Mouse (Mus musculus) testis, postnatal 14 days (tissue): Measurements from ENCODE around the gene Satb2.

Experiments used
- DNase-seq: peaks from one replicate; pipeline ENCODE4 v3.0.0; 2021; ENCODE audit warnings: low spot score

Satb2 gene

DNA sequence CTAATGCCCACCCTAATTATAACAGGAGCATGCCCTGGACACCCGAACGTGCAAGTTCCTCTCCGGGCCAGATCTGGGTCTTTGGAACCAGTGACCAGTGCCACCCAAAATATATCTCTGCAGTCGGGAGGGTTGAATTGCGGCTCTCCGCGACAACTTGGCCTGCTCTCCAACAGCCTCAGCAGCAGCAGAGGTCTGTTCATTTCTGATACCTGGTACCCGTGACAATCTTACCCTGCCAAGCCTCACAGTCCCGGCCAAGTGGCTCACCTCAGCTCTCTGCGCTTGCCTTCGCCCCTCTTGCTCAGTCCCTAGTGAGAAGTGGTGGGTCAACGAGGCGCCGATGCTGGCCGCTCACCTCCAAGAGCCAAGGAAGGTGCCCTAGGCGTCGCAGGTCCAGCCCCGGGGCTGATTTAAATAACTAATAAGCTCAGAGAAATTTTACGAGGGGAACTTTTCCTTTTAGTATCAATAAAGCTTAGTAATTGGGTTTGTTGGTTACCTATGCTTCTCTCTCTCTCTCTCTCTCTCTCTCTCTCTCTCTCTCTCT lies at the start of gene Satb2:
Satb2 (minus strand) TSS at position 500 of the 550 bp plus-strand sequence.
- DNase-seq: no peak

DNA sequence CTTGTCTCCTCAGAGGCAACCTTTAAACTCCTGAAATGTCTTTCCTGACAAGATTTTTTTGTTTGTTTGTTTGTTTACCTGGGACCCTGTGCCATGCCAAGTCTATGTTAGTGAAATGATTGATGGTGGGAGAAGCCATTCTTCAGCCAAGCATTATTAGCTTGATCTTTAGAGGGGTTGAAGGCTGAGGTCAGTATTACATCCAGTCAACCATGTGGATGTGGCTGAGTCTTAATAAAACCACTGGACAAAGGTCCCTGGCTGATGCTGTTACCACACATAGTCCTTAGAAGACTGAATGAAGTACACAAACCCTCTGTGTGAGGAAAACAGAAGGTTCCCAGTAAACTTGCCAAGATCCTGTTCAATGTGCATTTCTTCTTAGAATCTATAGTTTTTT lies 40.5 kb upstream of the Satb2 start:
- DNase-seq: no peak

DNA sequence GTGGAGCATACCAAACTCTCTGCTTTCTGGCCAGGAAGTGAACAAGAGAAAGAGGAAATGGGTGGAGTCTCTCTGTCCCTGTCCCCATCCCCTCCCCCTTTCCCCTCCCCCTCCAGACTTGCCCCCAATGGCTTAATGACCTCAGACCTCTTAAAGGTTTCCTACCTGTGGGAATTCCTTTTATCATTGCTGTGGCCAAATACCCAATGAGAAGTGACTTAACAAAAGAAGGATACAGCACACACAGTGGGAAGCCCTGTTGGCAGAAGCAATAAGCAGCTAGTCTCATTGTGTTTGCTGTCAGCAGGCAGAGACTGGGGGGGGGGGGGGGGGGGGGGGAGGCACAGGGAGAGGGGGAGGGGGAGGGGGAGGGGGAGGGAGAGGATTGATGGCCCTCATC lies 35.4 kb upstream of the Satb2 start:
- no peak for DNase-seq

DNA sequence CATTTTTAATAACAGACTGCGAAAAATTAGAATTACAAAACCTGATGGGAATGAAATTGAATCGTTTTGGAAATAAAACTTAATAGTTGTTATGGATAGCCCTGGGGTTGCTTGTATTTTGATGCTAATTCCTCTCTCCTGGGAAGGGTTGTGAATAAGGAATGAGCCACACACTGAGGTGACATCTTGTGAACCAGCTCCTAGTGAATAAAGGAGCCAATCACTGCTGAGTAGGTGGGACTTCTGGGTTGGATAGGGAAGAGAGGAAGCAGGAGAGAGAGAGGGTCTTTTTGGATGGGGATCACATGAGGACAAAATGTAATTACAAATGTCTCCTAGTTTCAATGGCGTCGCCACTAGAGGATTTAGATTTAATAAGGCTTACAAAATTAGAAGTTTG lies 30.7 kb upstream of the Satb2 start:
- DNase-seq: no peak

DNA sequence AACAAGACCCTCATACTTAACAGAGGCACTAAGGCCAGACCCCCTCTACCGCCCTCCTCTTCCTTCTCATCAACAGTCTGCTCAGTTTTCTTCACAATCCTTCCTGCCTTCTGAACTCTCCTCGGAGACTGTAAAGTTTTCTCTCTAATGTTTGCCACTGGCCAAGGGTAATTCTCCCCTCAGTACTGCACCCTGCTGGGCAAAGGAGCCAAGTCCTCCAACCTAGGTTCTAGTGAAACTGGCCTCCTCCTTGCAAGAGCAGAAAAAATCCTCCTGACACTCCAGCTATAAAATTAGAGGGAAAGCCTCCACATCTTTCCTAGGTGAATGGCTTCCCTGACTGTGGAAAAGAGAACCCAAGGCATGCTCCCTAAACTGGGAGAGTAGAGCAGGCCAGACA lies 16.6 kb upstream of the Satb2 start:
- DNase-seq: no peak

DNA sequence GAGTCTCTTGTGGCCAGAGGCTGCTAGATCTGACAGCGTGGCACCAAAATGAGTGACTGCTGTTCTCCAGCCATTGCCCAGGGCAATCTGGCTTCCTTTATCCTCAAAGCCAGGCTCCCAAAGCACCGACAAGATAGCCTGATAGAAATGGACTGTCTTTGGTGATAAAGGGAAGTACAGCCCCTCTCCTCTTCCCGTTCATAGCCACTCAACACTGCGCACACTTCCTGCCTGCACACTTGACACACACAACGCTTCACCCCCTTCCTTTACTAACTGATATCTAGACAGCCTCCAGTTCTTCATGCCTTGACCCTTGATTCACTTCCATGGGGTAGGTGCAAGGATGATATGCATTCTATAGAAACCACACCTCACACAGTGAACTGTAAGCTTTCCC lies 13.9 kb upstream of the Satb2 start:
- no peak for DNase-seq

DNA sequence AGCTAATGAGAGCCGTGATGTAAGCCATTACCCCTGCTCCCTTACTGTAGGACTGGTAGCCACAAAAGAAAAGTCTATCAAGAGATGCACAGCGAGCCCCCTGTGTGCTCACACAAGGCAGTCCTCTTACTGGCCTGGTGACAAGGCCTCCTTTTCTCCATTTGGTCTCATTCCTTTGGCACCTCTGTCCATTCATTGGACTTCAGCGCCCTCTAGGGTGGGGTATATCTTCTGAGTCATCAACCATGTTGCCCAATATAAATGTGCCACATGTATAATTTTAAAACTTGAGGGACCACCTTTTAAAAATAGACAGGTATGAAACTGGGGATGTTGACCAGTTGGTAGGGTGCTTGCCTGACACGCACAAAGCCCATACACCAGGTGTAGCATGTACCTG lies 13.2 kb upstream of the Satb2 start:
- DNase-seq: no peak

DNA sequence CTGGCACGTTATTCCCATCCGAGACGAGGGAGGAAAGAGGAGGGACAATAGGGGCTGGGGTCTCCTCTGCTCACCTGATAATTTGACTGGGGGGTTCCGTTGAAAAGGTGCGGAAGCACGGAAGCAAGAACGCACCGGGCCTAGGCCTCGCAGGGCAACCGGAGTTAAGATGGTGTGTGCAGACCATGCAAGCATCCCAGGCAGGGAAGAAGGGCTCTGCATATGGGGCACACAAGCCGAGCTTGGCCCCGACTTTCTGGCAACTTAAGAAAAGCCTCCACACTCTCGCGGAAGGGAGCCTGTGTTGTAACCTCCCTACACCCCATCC lies 6.0 kb upstream of the Satb2 start:
- DNase-seq: no peak

DNA sequence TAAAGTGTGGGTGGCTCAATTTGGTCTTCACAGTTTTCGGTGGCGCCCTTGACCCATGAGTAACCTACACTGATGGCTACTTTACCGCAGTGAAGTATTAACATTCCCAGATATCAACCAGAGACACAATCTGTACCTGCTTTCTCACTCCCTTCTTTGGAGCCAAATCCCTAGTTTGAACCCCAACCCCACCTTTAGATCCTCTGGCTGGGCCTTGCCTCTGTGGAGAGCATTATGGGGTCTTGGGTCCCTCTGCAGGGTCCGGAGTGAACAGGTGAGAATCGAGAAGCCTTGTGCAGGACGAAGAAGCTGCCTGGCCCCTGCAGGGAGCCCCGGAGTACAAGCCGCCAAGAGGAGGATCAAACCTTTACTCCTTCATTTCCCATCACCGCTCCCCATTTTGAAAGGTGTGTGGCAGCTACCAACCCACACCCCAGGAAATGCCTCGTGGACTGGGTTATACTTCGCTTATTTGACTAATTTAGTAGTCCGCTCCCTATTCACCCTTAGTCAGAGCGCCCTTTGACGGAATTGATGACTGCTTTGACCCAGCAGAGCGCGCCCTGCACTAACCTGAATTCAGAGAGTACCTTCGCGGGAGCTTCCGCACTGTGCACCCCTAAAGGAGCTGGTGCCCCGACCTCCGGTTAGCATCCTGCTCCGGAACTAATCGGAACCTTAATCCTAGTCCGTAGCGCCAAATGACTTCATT lies 5.5 kb upstream of the Satb2 start:
- DNase-seq: no peak

DNA sequence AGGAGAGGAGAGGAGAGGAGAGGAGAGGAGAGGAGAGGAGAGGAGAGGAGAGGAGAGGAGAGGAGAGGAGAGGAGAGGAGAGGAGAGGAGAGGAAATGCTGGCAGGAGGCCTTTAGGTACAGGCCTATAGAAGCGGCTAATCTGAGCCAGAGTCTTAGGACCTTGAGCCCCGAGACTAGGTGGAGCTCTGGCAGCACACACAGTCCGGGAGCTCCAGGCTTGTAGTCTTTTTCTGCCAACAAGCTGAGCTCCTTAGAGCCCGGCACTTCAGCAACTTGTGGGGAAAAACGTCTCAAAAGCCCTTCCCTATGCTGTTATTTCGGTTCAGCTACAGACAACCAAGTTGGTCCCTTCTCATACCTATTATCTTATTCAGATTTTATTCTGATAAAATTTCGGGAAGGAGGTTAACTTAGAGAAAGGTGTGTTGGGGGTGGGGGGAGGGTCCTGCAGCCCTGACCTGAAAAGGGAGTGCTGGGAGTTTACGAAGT lies 4.7 kb upstream of the Satb2 start:
- no peak for DNase-seq

DNA sequence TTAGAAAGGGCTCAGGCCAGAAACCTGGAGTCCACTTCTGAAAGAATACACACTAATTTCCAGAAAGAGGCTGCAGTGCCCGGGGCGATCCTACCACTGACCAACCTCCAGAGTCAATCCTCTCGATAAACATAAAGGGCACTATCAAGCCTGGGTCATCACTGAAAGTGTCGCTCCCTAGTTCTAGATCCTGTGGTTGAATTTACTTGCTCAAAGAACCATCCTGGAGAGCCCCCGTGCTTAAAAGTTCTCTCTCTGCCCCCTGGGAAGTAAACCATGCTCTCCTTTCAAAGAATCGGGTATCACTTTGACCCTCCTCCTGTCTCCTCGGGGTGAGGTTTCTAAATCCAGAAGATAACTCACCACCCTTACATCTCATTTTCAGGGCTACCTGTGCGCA lies 4.2 kb upstream of the Satb2 start:
- DNase-seq: no peak

DNA sequence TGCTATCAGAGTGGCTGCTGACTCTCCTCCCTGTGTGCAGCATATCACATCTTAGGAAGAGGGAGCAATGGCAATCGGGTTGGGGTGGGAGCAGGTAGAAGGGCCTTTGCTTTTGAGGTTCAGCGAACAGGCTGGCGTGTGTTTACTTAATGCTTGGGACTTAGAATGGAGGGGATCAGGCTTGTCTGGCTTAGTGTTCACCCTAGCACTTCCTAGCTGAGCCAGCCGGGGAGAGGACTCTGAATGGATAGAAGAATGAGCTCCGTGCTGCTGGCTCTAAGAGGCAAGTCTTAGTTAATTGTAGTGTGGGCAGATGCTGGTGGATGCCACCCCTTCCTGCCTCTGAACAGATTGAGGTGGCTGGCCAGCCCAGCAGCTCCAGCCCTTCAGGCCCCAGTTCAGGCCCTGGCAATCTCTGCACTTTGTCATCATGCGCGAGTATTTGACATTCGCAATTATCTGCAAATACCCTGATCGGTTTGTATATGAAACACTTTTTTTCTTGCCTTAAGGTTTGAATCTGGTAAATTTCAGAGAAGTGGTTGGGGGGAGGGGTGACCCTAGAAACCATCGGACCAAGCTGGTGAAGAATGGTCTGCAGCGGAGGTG lies 3.6 kb upstream of the Satb2 start:
- no peak for DNase-seq

DNA sequence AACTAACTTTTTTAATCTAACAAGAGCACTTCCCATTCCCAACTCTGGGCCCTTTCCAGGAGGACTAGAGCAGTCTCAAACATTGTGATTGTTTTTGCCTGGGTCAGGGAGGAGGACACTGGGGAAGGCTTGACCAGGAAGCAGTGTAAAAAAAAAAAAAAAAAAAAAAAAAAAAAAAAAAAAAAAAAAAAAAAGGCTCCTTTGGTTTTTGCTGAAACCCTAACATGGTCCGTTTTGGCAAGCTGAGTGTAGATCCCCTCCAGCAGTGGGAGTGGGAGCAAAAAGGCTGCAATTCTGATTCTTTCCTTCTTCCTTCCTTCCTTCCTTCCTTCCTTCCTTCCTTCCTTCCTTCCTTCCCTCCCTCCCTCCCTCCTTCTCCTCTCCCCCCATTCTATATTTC lies 3.1 kb upstream of the Satb2 start:
- no peak for DNase-seq

DNA sequence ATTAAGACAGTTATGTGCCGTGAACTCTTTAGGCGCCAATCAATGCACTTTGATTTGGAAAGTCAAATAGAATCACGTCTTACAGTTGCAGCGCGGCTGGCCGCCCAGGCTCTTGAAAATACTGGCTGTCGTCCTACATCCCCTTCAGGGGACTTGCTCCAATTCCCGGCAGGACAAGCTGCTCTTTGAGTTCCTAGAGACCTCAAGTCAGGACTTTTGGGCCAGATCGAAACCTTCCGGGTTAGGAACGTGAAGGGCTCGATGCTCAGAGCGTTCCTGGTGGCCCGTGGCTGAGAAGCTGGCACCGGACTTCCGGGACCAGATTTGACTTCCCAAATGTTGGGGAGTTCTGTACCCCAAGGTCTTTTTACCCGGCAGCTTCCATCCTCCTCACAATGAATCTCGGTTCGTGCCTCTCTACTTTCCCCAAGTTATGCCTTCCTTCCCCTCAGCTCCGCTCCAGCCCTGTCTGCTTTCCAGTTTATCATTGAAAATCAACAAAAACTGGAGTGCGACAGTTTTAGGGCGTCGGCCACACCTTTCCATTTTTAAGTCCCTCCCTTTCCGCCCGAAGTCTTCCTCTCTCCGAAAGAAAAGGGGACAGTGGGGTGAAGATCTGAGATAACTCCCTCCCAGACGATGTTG lies 2.3 kb upstream of the Satb2 start:
- no peak for DNase-seq

DNA sequence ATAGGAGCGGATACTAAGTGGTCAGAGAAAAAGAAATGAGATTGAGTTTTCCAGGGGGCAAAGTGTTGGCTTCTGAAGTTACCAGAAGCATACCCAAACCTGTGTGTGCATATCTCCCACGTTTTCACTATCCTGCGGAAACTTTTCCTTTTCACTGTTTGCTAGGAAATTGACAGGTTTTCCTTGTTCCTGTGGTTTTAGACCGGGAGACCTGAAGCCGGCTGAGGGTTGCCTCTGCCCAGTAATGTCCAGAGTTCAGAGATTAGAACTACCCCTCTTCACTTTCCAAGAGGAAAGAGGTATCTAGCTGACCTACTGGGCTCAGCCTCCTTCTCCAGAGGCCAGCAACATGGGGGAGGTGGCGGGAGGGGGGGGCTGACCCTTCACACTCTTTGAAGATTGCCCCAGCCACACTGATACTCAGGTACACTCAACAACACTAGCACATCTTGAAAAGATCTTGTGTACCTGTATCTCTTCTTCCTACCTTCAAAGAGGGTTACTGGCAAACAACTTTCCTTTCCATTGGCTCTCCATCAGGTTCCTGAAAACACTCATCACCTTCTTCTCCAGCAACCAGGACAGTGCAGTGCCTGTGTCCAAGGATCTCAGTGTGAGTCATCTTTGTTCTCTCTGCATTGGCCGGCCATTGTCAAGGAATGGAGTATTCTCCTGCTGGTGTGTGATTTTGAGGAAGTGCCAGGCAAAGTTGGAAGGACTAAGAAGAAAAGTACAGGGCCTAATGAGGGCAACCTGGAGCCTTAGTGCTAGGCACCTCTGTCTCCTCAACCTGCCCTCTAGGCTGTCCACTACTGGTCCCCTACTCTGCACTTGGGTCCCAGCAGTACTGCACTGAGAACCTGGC lies 1.3 kb upstream of the Satb2 start:
- DNase-seq: no peak

DNA sequence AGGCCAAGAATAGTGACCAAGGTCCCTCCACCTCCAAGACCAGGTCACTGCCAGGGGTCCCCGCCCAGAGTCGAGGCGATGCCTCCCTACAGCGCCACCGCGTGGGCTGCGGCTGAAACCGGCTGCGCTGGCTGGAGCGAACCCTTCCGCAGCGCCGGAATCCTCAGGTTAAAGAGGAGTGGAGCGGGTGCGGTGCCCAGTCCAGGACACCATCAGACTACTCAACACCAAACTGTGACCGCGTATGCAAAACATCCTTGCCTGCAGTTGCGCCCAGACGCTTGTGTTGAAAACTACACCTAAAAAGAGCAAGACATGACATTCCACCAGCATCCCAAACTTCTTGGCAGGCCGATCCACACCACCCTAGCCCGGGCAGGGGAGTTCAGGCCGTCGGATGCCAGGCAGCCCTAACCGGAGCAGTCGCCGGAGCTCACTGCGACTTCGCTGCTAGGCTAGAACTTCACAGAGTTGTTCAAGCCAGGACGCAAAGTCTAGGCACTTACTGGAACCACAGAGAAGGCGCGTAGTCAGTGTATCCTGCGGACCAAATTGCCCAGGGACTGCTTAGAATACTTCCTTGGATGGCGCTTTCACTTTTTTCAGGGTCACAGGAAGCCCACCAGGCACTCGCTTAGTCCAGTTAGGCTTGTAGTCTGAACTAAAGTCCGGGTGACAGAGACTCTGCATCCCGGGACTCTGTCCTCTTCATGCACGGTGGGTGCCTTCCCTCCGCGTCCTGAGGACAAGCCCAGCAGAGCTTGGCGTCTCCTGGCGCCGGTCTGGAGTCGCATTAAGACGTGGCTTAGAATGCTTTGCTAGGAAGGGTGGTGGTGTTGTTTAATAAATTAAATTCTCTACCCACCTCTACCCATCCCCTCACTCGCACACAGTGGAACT lies 999 bp downstream of the Satb2 start:
- DNase-seq: peak; percentile 37

DNA sequence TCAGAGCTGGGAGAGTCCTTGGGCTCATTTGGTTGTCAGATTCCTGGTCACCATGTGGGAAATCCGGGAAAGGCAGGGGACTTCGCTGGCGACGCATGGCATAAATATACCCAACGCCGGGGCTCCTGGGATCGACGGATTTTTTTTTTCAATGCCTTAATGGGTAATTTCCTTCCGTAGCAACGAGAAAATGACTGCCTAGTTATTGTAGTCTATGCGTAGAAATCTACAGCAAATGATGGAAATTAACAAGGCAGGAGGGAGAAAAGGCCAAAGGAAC lies 1.7 kb downstream of the Satb2 start:
- DNase-seq: no peak

DNA sequence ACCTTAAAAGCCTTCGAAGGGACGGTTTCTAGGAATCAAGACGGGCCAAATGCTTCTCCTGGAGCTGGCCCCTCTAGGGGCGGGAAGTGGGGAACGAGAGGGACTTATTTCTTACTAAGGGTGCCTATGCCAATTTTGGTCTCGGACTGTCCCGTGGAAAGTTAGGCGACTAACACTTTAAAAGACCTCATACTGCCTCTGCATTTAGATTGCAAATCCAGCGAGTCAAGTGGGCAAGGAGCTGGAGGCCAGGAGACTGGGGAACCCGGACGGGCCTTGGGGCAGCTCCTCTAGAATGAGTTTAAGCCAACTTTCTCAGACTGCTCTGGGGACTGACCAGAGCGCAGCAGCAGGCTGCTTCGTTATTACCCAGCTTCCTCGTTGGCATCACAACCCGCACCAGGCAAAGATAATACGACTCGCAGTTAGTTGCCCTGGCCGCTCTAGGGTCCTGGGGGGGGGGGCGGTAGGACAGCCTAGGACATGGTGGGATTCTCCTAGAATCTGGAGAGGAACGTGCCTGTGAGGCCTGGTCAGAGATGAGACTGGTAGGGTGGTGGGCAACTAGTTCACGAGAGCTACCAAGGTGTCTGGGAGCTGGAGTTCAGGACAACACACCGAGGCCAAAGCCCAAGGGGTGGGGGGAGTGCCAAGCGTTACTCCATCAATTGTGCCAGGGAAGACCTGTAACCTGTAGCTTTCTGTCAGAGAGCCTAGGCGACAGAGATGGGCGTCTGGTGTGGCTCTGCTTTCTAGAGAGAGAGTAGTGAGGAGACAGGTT lies 2.2 kb downstream of the Satb2 start:
- no peak for DNase-seq

DNA sequence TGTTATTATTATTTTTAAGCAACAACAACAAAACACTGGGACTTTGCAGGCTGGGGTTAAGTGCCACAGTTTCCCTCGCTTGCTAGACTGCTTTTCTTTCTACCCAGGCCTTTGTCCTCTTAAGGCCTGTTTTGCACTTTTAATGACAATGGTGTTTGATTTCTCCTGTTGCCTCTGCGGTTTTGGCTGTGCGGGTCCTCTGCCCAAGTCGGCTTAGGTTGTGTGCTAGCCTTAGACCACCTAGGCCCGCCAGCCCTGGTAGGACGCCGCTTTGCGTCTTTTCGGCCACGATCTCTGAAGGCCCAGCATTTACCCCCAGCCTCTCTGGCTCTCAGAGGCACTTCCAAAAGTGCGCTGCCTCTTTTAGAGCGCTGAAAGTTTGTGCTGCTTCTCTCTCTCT lies 2.9 kb downstream of the Satb2 start:
- no peak for DNase-seq

DNA sequence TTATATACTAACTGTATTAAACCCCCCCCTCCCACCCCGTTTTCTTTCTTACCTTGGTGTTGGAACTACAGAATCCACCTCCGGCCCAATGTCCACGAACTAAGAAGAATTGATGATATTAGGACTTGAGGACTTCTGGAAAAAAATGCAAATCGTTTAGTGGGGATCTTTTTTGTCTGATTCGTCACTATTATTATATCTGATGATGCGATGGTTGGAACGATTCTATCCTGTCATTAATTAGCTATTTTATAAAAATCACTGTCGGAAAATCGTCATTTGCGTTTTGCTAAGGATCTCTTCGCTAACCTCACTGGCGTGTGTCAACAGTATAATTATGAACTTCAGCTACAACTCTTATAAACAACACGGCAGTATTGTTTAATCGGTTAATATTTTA lies 4.3 kb downstream of the Satb2 start:
- no peak for DNase-seq

DNA sequence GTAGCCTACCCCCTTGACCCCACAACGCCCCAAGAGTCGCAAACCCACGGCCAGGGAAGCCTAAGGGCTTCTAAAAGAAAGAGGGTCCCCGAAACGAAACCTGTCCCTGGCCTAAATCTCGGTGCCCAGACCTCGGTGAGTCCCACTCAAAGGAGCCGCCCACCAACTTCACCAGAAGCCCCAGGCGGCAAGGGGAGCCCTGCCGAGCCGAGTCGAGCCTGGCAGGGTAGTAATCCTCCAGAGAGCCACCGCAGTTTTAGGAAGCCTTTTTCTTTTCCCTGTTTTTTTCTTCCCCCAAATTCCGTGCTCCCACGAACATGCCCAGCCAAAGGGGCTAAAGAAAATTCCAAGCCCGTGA lies 4.9 kb downstream of the Satb2 start:
- no peak for DNase-seq
